Mouse (Mus musculus) bone marrow macrophage, adult 2 months (primary cell): Measurements from ENCODE around the gene Defb43.

Experiments used
- CTCF ChIP-seq: IDR thresholded peaks from 2 replicates; pipeline ENCODE4 v1.5.1; 2012; ENCODE audit warnings: low read depth, mild to moderate bottlenecking, low read length, moderate library complexity
- POLR2A ChIP-seq: IDR thresholded peaks from 2 replicates; pipeline ENCODE4 v1.6.1; 2012; ENCODE audit warnings: mild to moderate bottlenecking, low read depth, low read length, borderline replicate concordance

- TF ChIP-seq CTCF, result no peak
- TF ChIP-seq POLR2A, result no peak
These were observed 38.4 kb downstream of the Defb43 start, which contains the start of gene Defb30 for GRCm38 (mm10) chr14:63049910-63050370.
